Mouse (Mus musculus): ENCODE data around the gene Rassf3. TPM values are rescaled to one million over a fixed set of nuclear protein-coding genes. Genes with fewer than 3 reads are reported as not detected.

Rassf3 gene
- total RNA-seq, 2 experiments from 2014 or later, result 120 to 125 TPM

DNA sequence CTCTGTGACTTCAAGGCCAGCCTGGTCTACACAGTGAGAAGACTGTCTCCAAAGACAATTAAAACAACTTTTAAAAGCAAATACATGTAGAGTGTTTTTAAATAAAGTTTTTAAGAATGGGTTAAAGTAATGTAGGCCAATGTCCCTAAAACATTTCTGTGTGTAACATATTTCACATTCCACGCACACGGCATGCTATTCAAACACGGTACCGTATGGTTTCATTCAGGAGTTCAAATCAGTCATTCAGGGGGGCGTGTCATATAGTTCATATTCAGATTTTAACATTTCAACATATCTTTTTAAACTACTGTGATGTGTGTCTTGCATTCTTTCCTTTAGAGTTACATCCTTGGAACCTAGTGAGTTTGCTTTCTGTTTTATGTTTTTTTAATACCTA, 7.9 kb downstream of the Rassf3 start:
- intact Hi-C loops (cut with DNase I), result no loop called here
- DNase-seq, result no peak

- DNase-seq, result no peak
- intact Hi-C loops (cut with DNase I), result no loop called here
Measured at GRCm38 (mm10) chr10:121467792-121468191, 8.4 kb downstream of the Rassf3 start.

DNA sequence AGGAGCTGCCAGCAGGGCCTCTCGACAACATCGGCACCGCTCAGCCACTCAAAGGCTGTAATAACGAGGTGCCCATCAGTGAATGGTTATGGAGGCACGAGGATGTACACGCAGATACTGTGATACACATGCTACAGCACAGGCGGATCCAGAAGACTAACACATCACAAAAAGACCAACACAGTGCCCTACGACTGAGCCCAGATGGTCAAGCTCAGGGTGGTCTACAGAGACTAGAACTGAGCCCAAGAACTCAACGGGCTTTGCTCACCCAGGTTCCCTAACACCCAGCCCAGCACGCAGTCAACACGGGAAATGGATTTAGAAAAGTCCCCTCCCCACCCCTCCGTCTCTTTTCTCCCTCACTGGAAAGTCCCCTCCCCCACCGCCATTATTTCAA, 9.1 kb downstream of the Rassf3 start:
- DNase-seq, result no peak
- intact Hi-C loops (cut with DNase I), result no loop called here

DNA sequence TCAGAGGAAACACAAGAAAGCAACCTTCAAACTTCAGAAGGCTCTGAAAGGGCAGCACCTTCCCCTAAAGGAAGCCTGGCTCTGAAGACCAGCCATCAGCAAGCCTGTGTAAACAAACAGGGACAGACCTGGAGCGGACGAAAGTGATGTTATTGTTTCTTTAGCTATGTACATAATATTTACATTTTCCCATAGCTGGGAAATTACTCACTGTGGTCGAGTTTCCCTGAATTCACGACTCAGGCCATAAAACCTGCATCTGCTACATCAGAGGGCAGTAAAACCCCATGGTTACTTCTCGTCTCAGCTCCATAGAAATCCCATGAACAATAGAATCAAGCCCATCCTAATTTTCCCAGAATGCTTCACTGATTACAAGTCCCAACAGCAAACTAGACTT, 11.1 kb downstream of the Rassf3 start:
- DNase-seq, result no peak

DNA sequence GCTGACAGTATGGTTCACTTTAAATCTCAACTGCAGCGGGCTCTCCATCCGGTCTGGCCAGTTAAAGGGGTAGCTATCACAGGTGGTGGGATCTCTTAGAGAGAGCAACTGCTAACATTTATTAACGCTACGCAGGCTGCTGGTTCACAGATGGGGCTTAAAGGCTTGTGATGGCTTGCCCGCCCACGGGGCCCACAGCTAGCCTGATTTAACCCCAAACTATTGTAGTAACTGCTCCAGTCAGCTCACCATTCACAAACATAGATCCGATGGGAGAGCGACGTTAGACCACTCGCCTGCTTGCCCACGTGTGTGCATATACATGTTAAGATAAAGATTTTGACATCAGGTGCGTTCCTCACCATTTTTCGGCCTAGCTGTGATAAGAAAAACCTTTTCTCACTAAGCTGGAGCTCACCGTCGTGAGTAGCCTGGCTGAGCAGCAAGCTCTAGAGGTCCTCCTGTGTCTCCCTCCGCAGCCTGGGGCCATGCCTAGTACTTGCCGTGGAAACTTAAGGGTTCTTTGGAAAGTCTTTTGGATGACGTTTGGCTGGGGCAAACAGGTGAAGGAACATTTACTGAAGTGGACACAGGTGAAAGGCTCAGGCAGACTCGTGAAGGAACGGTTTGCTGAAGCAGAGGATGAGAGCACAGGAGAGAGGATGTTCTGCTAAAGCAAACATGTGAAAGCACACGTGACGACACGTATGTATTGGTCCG, 13.8 kb downstream of the Rassf3 start:
- DNase-seq, result no peak
- intact Hi-C loops (cut with DNase I), result no loop called here

More for the DNA sequence above, 11.1 kb downstream of the Rassf3 start:
- intact Hi-C loops (cut with DNase I), result no loop called here

DNA sequence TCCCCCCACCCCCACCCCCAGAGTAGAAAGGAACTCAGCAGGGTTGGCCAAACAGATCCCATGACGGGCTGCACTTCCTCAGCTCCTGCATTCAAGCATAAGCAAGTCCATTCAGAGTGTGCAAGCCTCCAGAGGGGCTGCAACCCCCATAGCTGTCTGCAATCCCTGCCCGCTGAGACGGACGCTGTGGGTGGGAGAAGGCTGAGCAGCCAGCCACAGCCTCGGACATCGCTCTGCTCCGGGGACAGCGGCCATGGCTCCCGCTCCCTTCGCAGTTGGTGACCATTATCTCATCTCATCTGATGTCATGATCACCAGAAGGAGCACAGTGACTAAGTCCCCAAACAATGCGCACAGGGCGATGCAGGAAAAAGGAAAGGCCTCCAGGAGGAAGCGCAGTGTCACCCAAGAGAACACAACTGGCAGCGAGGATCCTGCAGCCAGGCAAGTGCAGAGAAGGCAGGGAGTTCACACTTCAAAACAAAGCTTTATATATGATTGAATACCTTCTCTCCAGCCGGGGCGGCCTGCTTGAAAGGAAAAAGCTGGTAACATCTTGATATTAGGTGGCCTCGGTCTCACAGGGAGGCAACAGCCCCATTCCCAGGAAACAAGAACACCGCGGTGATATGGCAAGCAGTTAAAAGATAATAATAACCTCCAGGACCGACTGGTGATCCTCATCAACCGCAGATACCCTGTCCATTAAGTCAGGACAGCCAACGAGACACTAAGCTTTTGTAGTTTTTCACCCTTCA, 14.6 kb downstream of the Rassf3 start:
- intact Hi-C loops (cut with DNase I), result no loop called here
- DNase-seq, result peak in 1 of 2 experiments; percentile 51

- intact Hi-C loops (cut with DNase I), result loop anchor here (2.0 kb wide), 1 partner anchor 14 kb away; no protein-coding TSS in a partner anchor
Measured at GRCm38 (mm10) chr10:121459124-121459853, 16.9 kb downstream of the Rassf3 start.

GRCm38 (mm10) chr10:121458408-121458807, 17.7 kb downstream of the Rassf3 start:
- intact Hi-C loops (cut with DNase I), result loop anchor here (2.0 kb wide), 1 partner anchor 14 kb away; no protein-coding TSS in a partner anchor
- no peak for DNase-seq

More at GRCm38 (mm10) chr10:121459124-121459853, 16.9 kb downstream of the Rassf3 start:
- DNase-seq, result no peak

GRCm38 (mm10) chr10:121457381-121457780, 18.8 kb downstream of the Rassf3 start:
- no peak for DNase-seq
- intact Hi-C loops (cut with DNase I), result no loop called here

- DNase-seq, result no peak
- intact Hi-C loops (cut with DNase I), result no loop called here
Measured at GRCm38 (mm10) chr10:121455517-121455916, 20.6 kb downstream of the Rassf3 start.

- intact Hi-C loops (cut with DNase I), result no loop called here
- no peak for DNase-seq
Measured at GRCm38 (mm10) chr10:121454708-121455475, 21.3 kb downstream of the Rassf3 start.

DNA sequence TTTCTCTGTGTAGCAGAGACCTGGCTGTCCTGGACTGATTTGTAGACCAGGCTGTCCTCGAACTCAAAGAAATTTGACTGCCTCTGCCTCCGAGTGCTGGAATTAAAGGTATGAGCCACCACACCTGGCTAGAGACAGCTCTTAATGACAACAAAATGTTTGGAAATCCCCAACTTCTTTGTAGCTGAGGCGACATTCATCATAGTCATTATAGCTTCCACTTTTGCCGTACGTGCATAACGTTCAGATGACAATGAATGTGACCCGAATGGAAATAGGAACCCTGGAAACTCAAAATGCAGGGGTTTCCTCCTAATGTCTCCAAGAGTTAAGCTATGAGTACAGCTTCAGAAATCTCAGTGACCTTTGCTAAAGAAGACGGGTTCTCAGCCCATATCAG, 22.1 kb downstream of the Rassf3 start:
- intact Hi-C loops (cut with DNase I), result no loop called here
- no peak for DNase-seq

- intact Hi-C loops (cut with DNase I), result loop anchor here (2.0 kb wide), 1 partner anchor 13 kb away; no protein-coding TSS in a partner anchor
Measured at GRCm38 (mm10) chr10:121445808-121446207, 30.3 kb downstream of the Rassf3 start.

GRCm38 (mm10) chr10:121444198-121444597, 31.9 kb downstream of the Rassf3 start:
- DNase-seq, result no peak

More at GRCm38 (mm10) chr10:121445808-121446207, 30.3 kb downstream of the Rassf3 start:
- no peak for DNase-seq

DNA sequence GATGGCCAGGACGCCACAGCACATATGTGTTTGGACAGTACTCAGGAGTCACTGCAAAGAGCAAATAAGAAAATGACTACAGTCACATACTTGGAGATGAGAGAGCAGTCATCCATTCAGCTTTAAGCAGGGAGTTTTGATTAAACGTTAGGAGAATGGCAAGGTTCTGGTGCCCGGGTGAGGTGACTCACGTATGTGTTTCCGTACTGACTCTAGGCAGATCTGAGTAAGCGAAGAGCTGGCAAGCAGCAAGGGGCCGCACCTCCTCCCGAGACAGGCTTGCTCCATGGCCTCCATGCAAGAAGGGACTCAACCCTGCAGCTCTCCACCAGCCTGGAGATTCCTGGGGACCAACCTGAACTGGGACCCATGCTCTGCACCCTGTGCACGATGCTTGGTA, 32.4 kb downstream of the Rassf3 start:
- intact Hi-C loops (cut with DNase I), result loop anchor here (2.0 kb wide), 1 partner anchor 15 kb away; no protein-coding TSS in a partner anchor

More at GRCm38 (mm10) chr10:121444198-121444597, 31.9 kb downstream of the Rassf3 start:
- intact Hi-C loops (cut with DNase I), result loop anchor here (2.0 kb wide), 1 partner anchor 15 kb away; no protein-coding TSS in a partner anchor

GRCm38 (mm10) chr10:121439310-121439731, 36.8 kb downstream of the Rassf3 start:
- intact Hi-C loops (cut with DNase I), result no loop called here
- no peak for DNase-seq

More for the DNA sequence above, 32.4 kb downstream of the Rassf3 start:
- DNase-seq, result no peak

DNA sequence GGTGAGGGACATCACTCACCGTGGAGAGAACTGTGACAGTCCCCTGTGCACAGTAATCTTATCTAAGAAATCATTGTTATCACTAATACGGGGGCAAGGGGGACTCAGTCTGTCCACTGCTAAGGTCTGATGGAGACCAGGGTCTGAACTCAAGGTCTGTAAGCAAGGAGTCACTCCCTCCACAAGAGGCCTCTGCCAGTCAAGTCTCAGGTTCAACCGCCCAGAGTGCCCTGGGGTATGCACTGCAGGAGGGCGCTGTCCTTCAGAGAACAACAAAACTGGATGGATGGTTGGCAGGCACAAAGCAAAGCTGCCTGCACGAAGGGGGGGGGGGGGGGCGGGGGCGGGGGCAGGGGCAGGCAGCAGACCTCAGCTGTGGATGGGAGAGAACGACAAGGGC, 38.0 kb downstream of the Rassf3 start:
- intact Hi-C loops (cut with DNase I), result no loop called here
- DNase-seq, result no peak

- DNase-seq, result no peak
- intact Hi-C loops (cut with DNase I), result no loop called here
Measured at GRCm38 (mm10) chr10:121436693-121437092, 39.5 kb downstream of the Rassf3 start.

- no peak for DNase-seq
Measured at GRCm38 (mm10) chr10:121436258-121436645, 39.9 kb downstream of the Rassf3 start.

More at GRCm38 (mm10) chr10:121436258-121436645, 39.9 kb downstream of the Rassf3 start:
- intact Hi-C loops (cut with DNase I), result no loop called here
